Mouse (Mus musculus) liver, embryonic 13.5 days (tissue): ENCODE results near the gene Spice1. TPM values are rescaled to one million over a fixed set of nuclear protein-coding genes. Genes with fewer than 3 reads are reported as not detected.

ENCODE experiments used
- ATAC-seq: fragments of 200-750 bp; cut with Nextera tagmentation; 2 replicates; pipeline ENCODE4 v1.8.0; 2017; ENCODE audit warnings: low read depth, mild to moderate bottlenecking, moderate number of reproducible peaks, moderate library complexity
- DNase-seq: peaks from one replicate; pipeline ENCODE4 v3.0.0; 2022
- H3K27ac ChIP-seq: fragments of 300-500 bp; sonication (generic); 2 replicates; pipeline ENCODE4 v1.5.1; 2015; ENCODE audit warnings: moderate library complexity, mild to moderate bottlenecking, inconsistent platforms
- H3K27me3 ChIP-seq: fragments of 300-500 bp; sonication (generic); 2 replicates; pipeline ENCODE4 v1.6.1; 2015; ENCODE audit warnings: mild to moderate bottlenecking, inconsistent platforms
- H3K36me3 ChIP-seq: fragments of 300-500 bp; sonication (generic); 2 replicates; pipeline ENCODE4 v1.6.1; 2015; ENCODE audit warnings: mild to moderate bottlenecking, inconsistent platforms
- H3K4me1 ChIP-seq: fragments of 300-500 bp; sonication (generic); replicated peaks from 2 replicates; pipeline ENCODE4 v1.6.1; 2015; ENCODE audit warnings: inconsistent platforms
- H3K4me2 ChIP-seq: fragments of 300-500 bp; sonication (generic); 2 replicates; pipeline ENCODE4 v1.6.1; 2015; ENCODE audit warnings: inconsistent platforms, mild to moderate bottlenecking, moderate library complexity
- H3K4me3 ChIP-seq: fragments of 300-500 bp; sonication (generic); replicated peaks from 2 replicates; pipeline ENCODE4 v1.5.1; 2015; ENCODE audit warnings: mild to moderate bottlenecking, inconsistent platforms
- H3K9ac ChIP-seq: fragments of 300-500 bp; sonication (generic); 2 replicates; pipeline ENCODE4 v1.6.1; 2015; ENCODE audit warnings: mild to moderate bottlenecking, inconsistent platforms
- H3K9me3 ChIP-seq: fragments of 300-500 bp; sonication (generic); replicated peaks from 2 replicates; pipeline ENCODE4 v1.6.1; 2016; ENCODE audit warnings: inconsistent platforms
- WGBS: fragments of 180-500 bp; shearing (Covaris S2); methylation state at CpG from one replicate; pipeline ENCODE4 v1.1.7; 2015; ENCODE audit not compliant: insufficient replicate concordance; 5-methylcytosine and 5-hydroxymethylcytosine counted together
- polyA plus RNA-seq: library from polyadenylated mRNA; unstranded; fragments of >200 nt; fragmentation: Nextera tagmentation; extraction: Ambion mirVana; gene quantifications from 2 replicates; pipeline ENCODE4 v1.2.1, GENCODE M21; 2015

The Spice1 gene
- 8.2 and 11.3 TPM in 2 replicates for polyA plus RNA-seq

DNA sequence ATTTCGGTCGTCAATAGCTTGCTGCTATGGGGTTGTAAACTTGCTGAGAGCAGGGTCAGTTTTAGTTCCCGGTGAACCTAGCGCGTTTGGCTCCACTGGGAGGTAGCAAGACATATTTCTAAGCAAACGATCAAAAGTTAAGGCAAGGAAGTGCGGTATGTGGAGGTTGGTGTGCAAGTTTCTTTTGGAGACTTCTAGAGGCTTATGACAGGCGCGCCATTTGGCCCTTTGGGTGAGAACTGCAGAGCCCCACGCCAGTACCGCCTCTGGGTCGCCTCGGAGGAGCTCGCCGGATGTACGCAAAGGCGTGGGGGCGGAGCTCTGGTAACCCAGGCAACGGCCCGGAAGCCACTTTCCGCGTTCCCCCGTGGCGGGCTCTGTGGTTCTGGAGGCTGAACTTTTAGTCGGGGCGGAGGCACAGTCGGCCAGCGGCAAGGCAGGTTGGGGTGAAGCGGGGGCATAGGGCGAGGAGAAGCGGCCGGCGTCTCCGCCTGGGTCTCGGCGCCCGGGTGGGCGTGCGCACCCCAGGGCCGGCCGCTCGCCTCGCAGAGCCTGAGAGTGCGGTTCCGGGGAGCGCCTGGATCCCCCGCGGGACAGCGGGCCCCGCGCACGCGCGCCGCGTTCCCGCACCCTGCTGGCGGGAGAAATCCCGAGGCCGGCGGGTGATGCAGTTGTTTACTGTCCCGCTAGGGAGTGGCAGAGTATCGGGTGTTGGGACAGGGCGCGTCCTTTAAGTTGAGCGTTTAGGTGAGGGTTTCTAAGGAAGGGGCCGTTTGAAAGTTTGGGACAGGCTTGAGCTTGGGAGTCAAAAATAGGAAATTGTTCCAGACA is at the start of gene Spice1:
Gene Spice1, plus strand, starts transcription at position 51 of the 831 bp plus-strand sequence.
- peak within 1 kb of the TSS; percentile 86 for H3K4me3 ChIP-seq
- ATAC-seq (peak; percentile 97), DNase-seq (peak; percentile 91)
- peak within 1 kb of the TSS; percentile 78 for H3K4me2 ChIP-seq
- H3K27me3 ChIP-seq = no peaks in the 10 kb centered on the region
- H3K36me3 ChIP-seq = no peaks in the 10 kb centered on the region
- WGBS = under 1% methylated on average over 67 of the region's 67 CpGs
- H3K9ac ChIP-seq = peak within 1 kb of the TSS; percentile 87
- peak within 1 kb of the TSS; percentile 96 for H3K27ac ChIP-seq
- no peaks in the 10 kb centered on the region for H3K9me3 ChIP-seq
- H3K4me1 ChIP-seq = peaks cover 32% of the 10 kb centered on the region

DNA sequence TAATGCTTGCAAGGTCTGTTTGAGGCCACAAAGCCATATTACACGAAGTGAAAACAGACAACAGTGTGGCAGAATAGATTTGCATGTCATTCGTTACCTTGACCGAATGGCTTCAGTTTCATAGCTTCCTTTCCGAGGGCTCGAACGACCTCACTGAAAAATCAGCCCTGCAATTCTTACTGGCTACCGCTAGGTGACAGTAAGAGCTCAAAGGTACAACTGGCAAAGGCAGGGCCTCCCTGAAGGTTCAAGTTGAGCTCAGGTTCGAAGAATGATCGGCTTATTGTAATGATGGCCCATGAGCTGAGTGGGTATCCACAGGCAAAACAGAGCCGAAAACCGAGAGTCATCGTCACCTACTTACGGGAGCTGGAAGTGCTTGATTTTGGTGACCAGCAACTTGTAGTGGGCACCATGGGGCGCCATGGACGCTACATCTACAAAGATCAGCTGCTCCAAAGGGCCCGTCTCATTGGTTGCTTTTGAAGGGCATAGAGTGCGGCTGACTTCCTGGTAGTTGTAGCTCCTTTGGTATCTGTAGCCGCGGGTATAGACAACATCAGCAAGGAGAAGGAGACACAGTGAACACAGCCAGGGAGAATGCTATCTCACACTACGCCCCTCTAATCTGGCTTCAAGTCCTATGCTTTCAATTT is 47.4 kb upstream of the Spice1 start:
- no peak overlapping the region for H3K4me2 ChIP-seq
- ATAC-seq = no peak
- no peaks in the 10 kb centered on the region for H3K36me3 ChIP-seq
- H3K9me3 ChIP-seq = no peaks in the 10 kb centered on the region
- H3K27ac ChIP-seq = no peak overlapping the region
- H3K9ac ChIP-seq = no peak overlapping the region
- H3K27me3 ChIP-seq = no peaks in the 10 kb centered on the region
- no peaks in the 10 kb centered on the region; the same call in 1 of the 2 replicates for H3K4me1 ChIP-seq
- no peak for DNase-seq
- H3K4me3 ChIP-seq = no peak overlapping the region
- 63% methylated on average over 20 of the region's 20 CpGs for WGBS

DNA sequence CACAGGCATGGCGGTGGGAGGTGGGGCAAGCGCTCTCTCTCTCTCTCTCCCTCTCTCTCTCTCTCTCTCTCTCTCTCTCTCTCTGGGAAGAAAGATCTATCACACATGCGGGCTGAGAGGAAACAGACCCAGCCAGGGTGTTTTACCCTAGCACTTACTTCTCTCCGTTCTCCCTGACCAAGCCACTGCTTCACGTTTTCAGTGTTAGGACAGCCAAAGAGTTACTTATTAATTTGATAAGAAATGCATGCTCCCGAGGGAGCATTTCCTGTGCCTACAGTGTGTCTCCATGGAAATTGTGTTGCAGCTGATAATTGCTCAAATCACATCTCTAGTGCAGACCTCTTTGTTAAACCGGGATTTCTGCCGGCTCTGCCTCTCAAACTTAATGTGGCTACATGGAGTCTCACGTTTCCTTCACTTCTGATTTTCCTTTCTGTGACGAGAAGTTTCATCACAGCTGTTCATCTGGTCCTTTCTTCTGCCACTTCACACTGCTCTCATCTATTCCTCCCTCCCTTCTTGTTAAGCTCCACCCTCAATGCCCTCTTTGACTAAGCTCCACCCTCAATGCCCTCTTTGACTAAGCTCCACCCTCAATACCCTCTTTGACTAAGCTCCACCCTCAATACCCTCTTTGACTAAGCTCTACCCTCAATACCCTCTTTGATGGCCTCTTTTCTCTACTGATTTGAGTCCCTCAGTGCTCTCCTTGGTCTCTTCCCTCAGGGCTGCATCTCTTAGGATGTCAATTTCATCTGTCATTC is 44.6 kb upstream of the Spice1 start:
- no peaks in the 10 kb centered on the region; the same call in 1 of the 2 replicates for H3K4me1 ChIP-seq
- no peaks in the 10 kb centered on the region for H3K27me3 ChIP-seq
- no peak overlapping the region for H3K4me3 ChIP-seq
- H3K27ac ChIP-seq = no peak overlapping the region
- H3K4me2 ChIP-seq = no peak overlapping the region
- DNase-seq (no peak), ATAC-seq (no peak)
- WGBS = 43% methylated on average over 10 of the region's 10 CpGs
- no peaks in the 10 kb centered on the region for H3K36me3 ChIP-seq
- no peak overlapping the region for H3K9ac ChIP-seq
- no peaks in the 10 kb centered on the region for H3K9me3 ChIP-seq

DNA sequence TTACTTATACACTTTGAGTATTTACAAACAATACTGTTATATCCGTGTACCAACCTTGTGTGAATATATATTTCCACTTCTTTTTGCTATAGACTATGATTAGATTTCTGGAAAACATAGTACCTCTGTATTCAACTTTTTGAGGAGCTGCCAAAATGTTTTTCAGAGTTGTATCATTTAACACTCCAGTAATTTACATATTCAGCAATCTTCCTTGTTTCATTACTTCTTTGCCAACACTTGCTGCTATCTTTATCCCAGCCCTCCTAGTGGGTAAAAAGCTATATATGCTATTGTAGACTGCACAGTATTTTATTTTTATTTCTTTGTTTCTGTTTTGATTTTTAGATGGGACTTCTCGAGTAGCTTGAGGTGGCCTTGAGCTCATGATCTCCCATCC is 43.1 kb upstream of the Spice1 start:
- Histone ChIP-seq H3K27me3 (no peaks in the 10 kb centered on the region), H3K36me3 (no peaks in the 10 kb centered on the region), H3K4me2 (no peak overlapping the region), H3K9me3 (no peaks in the 10 kb centered on the region), H3K4me3 (no peak overlapping the region), H3K9ac (no peak overlapping the region), H3K4me1 (no peaks in the 10 kb centered on the region; the same call in 1 of the 2 replicates), H3K27ac (no peak overlapping the region)
- 48% methylated on average over 2 of the region's 2 CpGs for WGBS
- no peak for ATAC-seq
- no peak for DNase-seq

DNA sequence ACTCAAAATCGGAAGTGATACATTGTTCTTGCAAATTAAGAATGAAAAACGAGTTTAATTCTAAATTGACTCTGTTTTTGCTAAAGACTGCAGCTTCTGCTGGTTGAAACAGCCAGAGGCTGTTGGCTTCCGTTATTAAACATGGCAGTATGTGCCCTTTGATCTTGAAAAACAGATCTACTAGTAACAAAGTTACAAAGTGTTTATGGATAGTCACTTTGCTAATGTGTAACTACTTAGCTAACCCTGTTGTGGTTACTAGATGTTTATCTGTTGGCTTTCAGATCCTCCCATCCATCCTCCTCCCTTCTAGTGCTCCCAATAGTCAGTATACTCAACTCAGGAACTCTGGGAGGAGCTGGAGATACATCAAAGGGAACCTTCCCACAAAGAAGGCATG is 41.3 kb upstream of the Spice1 start:
- no peak overlapping the region for H3K27ac ChIP-seq
- no peak overlapping the region for H3K9ac ChIP-seq
- no peaks in the 10 kb centered on the region for H3K27me3 ChIP-seq
- ATAC-seq (no peak), DNase-seq (no peak)
- WGBS = 42% methylated on average over 3 of the region's 3 CpGs
- no peaks in the 10 kb centered on the region; the same call in 1 of the 2 replicates for H3K4me1 ChIP-seq
- H3K4me3 ChIP-seq = no peak overlapping the region
- no peaks in the 10 kb centered on the region for H3K9me3 ChIP-seq
- no peaks in the 10 kb centered on the region for H3K36me3 ChIP-seq
- H3K4me2 ChIP-seq = no peak overlapping the region

DNA sequence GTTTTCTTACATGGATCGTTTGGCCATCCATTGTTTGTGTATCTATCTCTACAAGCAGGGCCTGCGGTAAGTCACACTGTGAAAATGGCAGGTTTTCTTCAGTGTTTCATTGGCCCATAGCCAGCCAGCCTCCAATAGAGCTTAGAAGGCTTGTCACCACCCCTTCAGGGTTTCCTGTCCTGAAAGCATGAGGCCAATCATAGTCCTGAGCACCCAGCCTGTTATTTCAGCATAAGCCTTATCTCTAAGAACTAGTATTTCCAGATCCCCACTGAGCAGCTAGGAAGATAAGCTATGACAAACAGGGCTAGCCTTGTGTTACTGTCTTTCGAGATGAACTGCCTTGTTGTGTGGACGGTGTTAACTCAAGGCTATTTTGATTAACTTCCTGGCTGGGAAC is 33.5 kb upstream of the Spice1 start:
- DNase-seq (no peak), ATAC-seq (peak; percentile 65)
- Histone ChIP-seq H3K9ac (no peak overlapping the region), H3K4me1 (no peaks in the 10 kb centered on the region), H3K4me2 (no peak overlapping the region), H3K4me3 (no peak overlapping the region), H3K27ac (no peak overlapping the region), H3K9me3 (no peaks in the 10 kb centered on the region), H3K36me3 (no peaks in the 10 kb centered on the region), H3K27me3 (no peaks in the 10 kb centered on the region)
- WGBS = 22% methylated on average over 4 of the region's 4 CpGs

DNA sequence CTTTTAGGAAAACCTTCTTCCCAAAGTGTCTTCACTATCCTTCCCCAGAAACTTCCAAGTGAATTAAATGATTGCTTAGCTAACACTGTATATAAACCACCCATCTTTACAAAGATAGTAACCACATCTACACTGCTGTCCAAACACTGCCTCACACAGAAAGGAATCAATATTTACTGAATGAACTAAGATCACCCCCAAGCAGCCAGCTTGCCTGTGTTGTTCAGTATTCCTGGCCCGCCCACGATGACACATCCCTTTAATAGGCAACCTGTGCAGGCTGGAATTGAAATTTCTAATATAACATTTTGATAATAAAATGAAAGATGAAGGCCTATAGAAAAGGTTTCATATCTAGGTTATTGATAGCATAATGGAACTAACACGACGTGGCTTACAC is 30.6 kb upstream of the Spice1 start:
- Histone ChIP-seq H3K9ac (no peak overlapping the region), H3K36me3 (no peaks in the 10 kb centered on the region), H3K9me3 (no peaks in the 10 kb centered on the region), H3K4me3 (no peak overlapping the region), H3K4me2 (no peak overlapping the region), H3K4me1 (no peaks in the 10 kb centered on the region), H3K27ac (no peak overlapping the region), H3K27me3 (no peaks in the 10 kb centered on the region)
- 66% methylated on average over 4 of the region's 4 CpGs for WGBS
- DNase-seq = no peak
- no peak for ATAC-seq

DNA sequence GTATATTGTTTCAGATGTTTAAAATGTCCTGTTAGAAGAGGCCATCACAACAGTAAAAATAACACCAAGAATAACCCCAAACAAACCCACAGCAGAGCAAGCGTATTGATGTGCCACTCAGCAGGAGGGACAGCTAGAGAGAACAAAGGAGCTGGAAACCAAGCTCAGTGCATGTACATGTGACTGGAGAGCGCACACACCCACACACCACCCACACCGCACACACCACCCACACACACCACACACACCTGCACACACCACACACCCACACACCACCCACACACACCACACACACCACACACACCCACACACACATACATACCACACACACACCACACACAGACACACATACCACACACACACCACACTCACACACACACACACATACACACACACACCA is 26.7 kb upstream of the Spice1 start:
- Histone ChIP-seq H3K9me3 (no peaks in the 10 kb centered on the region), H3K9ac (no peak overlapping the region), H3K4me1 (no peaks in the 10 kb centered on the region), H3K27me3 (no peaks in the 10 kb centered on the region), H3K36me3 (no peaks in the 10 kb centered on the region), H3K4me3 (no peak overlapping the region), H3K4me2 (no peak overlapping the region), H3K27ac (no peak overlapping the region)
- ATAC-seq (no peak), DNase-seq (no peak)
- WGBS = 64% methylated on average over 3 of the region's 3 CpGs

DNA sequence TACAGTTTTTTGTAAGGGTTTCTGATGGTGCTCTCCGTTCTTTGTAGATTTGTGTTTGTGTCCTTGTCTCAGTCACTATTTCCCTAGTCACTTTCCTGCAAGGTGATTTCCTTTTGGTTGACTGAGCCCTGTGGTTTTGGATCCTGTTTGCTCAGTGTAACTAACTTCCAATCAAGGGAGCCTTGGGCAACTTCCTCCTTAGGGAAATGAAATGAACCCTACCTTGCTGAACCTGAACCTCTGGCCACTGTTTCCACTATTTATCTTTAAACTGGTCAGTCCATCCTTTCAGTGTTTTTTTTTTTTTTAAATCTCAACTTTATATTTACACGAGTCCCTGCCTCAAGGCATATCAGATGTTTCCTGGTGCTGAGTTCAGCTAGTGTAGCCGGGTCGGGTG is 18.3 kb upstream of the Spice1 start:
- Histone ChIP-seq H3K4me1 (peaks cover 9% of the 10 kb centered on the region), H3K4me3 (no peak overlapping the region), H3K4me2 (no peak overlapping the region), H3K36me3 (no peaks in the 10 kb centered on the region), H3K27ac (no peak overlapping the region), H3K27me3 (peaks cover 33% of the 10 kb centered on the region), H3K9ac (no peak overlapping the region), H3K9me3 (peaks cover 3% of the 10 kb centered on the region; the same call in 1 of the 2 replicates)
- WGBS = 45% methylated on average over 4 of the region's 4 CpGs
- ATAC-seq (no peak), DNase-seq (no peak)

DNA sequence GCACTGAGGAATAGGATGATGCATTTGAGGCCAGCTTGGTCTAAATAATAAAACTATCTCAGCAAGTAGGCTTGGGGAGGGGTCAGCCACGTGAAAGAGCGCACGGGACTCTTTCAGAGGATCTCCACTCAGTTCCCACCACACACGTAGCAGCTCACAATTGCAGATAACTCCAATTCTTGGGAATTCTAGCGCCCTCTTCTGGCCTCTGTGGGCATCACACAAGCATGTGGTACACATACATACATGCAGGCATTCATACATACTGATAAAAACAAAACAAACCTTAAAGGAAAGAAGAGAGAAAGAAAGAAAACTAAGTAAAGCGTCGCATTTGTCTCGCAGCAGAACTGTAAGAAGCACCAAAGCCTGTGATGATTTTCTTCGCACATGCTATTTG is 16.3 kb upstream of the Spice1 start:
- Histone ChIP-seq H3K9ac (no peak overlapping the region), H3K27ac (no peak overlapping the region), H3K27me3 (peaks cover 42% of the 10 kb centered on the region), H3K36me3 (no peaks in the 10 kb centered on the region), H3K4me2 (no peak overlapping the region), H3K4me3 (no peak overlapping the region), H3K4me1 (peaks cover 9% of the 10 kb centered on the region), H3K9me3 (peaks cover 3% of the 10 kb centered on the region; the same call in 1 of the 2 replicates)
- DNase-seq (no peak), ATAC-seq (no peak)
- 73% methylated on average over 9 of the region's 9 CpGs for WGBS

DNA sequence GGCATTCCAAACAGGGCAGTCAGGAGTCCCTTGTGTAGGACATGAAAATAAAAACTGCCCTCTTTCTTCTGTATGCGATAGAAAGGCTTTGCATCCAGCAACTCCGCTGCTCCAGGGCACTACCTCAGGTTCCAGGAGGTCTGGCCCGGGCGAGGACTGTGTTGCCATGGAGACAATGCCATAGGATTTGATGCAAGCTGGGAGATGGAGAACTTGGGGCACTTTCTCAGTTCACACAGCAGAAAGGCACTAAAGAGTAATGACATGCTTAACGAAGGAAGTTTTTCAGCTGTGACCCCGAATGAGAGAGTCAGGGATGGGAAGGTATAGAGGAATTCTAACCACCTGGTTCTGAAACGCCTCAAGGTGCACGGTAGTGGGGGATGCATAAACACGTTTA is 15.8 kb upstream of the Spice1 start:
- Histone ChIP-seq H3K4me2 (no peak overlapping the region), H3K27me3 (peaks cover 42% of the 10 kb centered on the region), H3K36me3 (no peaks in the 10 kb centered on the region), H3K9ac (no peak overlapping the region), H3K4me1 (peaks cover 9% of the 10 kb centered on the region), H3K27ac (no peak overlapping the region), H3K9me3 (peaks cover 3% of the 10 kb centered on the region; the same call in 1 of the 2 replicates), H3K4me3 (no peak overlapping the region)
- DNase-seq (no peak), ATAC-seq (no peak)
- WGBS = 38% methylated on average over 9 of the region's 9 CpGs
